Mouse (Mus musculus): ENCODE results near the gene Milr1. TPM values are rescaled to one million over a fixed set of nuclear protein-coding genes. Genes with fewer than 3 reads are reported as not detected.

The Milr1 gene
- polyA plus RNA-seq, 1 experiment from 2014 or later, result 0.79 TPM

GRCm38 (mm10) chr11:106785043-106785442 is 34.0 kb downstream of the Milr1 start:
- peaks cover 69% of the 10 kb centered on the region for H3K36me3 ChIP-seq (replicated peaks; ENCODE audit: control insufficient read depth, insufficient read depth)
- H3K4me1 ChIP-seq (replicated peaks; ENCODE audit: control insufficient read depth, insufficient read depth, low read length), result peaks cover 23% of the 10 kb centered on the region
- H3K27me3 ChIP-seq (ENCODE audit: control insufficient read depth, insufficient read depth, low read length), result no peaks in the 10 kb centered on the region
- H3K9me3 ChIP-seq (ENCODE audit: control insufficient read depth, low read length), result no peaks in the 10 kb centered on the region
- H3K27ac ChIP-seq, result no peak overlapping the region
- H3K9ac ChIP-seq, result no peak overlapping the region
- no peak for DNase-seq (ENCODE audit: low spot score)
- H3K4me2 ChIP-seq (replicated peaks), result peak overlapping the region; percentile 66
- ATAC-seq (ENCODE audit: low FRiP score), result no peak
- H3K4me3 ChIP-seq (replicated peaks; ENCODE audit: low read length), result no peak overlapping the region; the same call in 1 of the 2 replicates
- 67% methylated on average over 1 of the region's 1 CpGs for WGBS

GRCm38 (mm10) chr11:106787131-106788025 is 36.4 kb downstream of the Milr1 start:
- WGBS, result under 1% methylated on average over 63 of the region's 65 CpGs
- ATAC-seq (ENCODE audit: low FRiP score), result peak; percentile 44; the same call in 1 of the 2 replicates
- peaks cover 29% of the 10 kb centered on the region for H3K4me1 ChIP-seq (replicated peaks; ENCODE audit: control insufficient read depth, insufficient read depth, low read length)

GRCm38 (mm10) chr11:106788026-106788774 is 37.2 kb downstream of the Milr1 start:
- peaks cover 53% of the 10 kb centered on the region for H3K36me3 ChIP-seq (replicated peaks; ENCODE audit: control insufficient read depth, insufficient read depth)
- H3K9ac ChIP-seq, result peak overlapping the region; percentile 99
- under 1% methylated on average over 76 of the region's 79 CpGs for WGBS
- H3K9me3 ChIP-seq (ENCODE audit: control insufficient read depth, low read length), result no peaks in the 10 kb centered on the region
- H3K4me2 ChIP-seq (replicated peaks), result peak overlapping the region; percentile 86; the same call in 1 of the 2 replicates
- ATAC-seq (ENCODE audit: low FRiP score) (peak; percentile 79), DNase-seq (ENCODE audit: low spot score) (peak; percentile 99)
- peak overlapping the region; percentile 72 for H3K4me3 ChIP-seq (replicated peaks; ENCODE audit: low read length)
- no peaks in the 10 kb centered on the region for H3K27me3 ChIP-seq (ENCODE audit: control insufficient read depth, insufficient read depth, low read length)
- peaks cover 29% of the 10 kb centered on the region for H3K4me1 ChIP-seq (replicated peaks; ENCODE audit: control insufficient read depth, insufficient read depth, low read length)
- peak overlapping the region; percentile 99 for H3K27ac ChIP-seq

More at GRCm38 (mm10) chr11:106787131-106788025, 36.4 kb downstream of the Milr1 start:
- Histone ChIP-seq H3K9me3 (ENCODE audit: control insufficient read depth, low read length) (no peaks in the 10 kb centered on the region), H3K27me3 (ENCODE audit: control insufficient read depth, insufficient read depth, low read length) (no peaks in the 10 kb centered on the region), H3K4me2 (replicated peaks) (peak overlapping the region; percentile 66), H3K9ac (peak overlapping the region; percentile 99), H3K4me3 (replicated peaks; ENCODE audit: low read length) (peak overlapping the region; percentile 72), H3K36me3 (replicated peaks; ENCODE audit: control insufficient read depth, insufficient read depth) (peaks cover 53% of the 10 kb centered on the region), H3K27ac (peak overlapping the region; percentile 99)
- DNase-seq (ENCODE audit: low spot score), result peak; percentile 84

GRCm38 (mm10) chr11:106788775-106789459 is 37.9 kb downstream of the Milr1 start, which contains the start of the genes Ddx5 and Cep95:
Gene Ddx5 (minus strand): TSS chr11:106789185.
Gene Cep95 (plus strand): TSS chr11:106789252.
- Histone ChIP-seq H3K27me3 (ENCODE audit: control insufficient read depth, insufficient read depth, low read length) (no peaks in the 10 kb centered on the region), H3K4me2 (replicated peaks) (peak within 1 kb of the TSS; percentile 86), H3K4me3 (replicated peaks; ENCODE audit: low read length) (peak within 1 kb of the TSS; percentile 72), H3K9ac (peak within 1 kb of the TSS; percentile 99), H3K27ac (peak within 1 kb of the TSS; percentile 99), H3K36me3 (replicated peaks; ENCODE audit: control insufficient read depth, insufficient read depth) (peaks cover 52% of the 10 kb centered on the region), H3K4me1 (replicated peaks; ENCODE audit: control insufficient read depth, insufficient read depth, low read length) (peaks cover 29% of the 10 kb centered on the region), H3K9me3 (ENCODE audit: control insufficient read depth, low read length) (no peaks in the 10 kb centered on the region)
- DNase-seq (ENCODE audit: low spot score) (peak; percentile 93), ATAC-seq (ENCODE audit: low FRiP score) (peak; percentile 93)
- WGBS, result under 1% methylated on average over 52 of the region's 58 CpGs

GRCm38 (mm10) chr11:106789649-106790048 is 38.6 kb downstream of the Milr1 start:
- peaks cover 52% of the 10 kb centered on the region for H3K36me3 ChIP-seq (replicated peaks; ENCODE audit: control insufficient read depth, insufficient read depth)
- H3K27me3 ChIP-seq (ENCODE audit: control insufficient read depth, insufficient read depth, low read length), result no peaks in the 10 kb centered on the region
- H3K9ac ChIP-seq, result peak overlapping the region; percentile 99
- DNase-seq (ENCODE audit: low spot score) (peak; percentile 53), ATAC-seq (ENCODE audit: low FRiP score) (no peak)
- H3K4me2 ChIP-seq (replicated peaks), result peak overlapping the region; percentile 86
- WGBS, result 0% methylated on average over 6 of the region's 6 CpGs
- H3K9me3 ChIP-seq (ENCODE audit: control insufficient read depth, low read length), result no peaks in the 10 kb centered on the region
- H3K4me1 ChIP-seq (replicated peaks; ENCODE audit: control insufficient read depth, insufficient read depth, low read length), result peaks cover 27% of the 10 kb centered on the region
- H3K4me3 ChIP-seq (replicated peaks; ENCODE audit: low read length), result peak overlapping the region; percentile 72
- peak overlapping the region; percentile 99 for H3K27ac ChIP-seq

GRCm38 (mm10) chr11:106793846-106794245 is 42.8 kb downstream of the Milr1 start:
- Histone ChIP-seq H3K27ac (no peak overlapping the region), H3K4me3 (replicated peaks; ENCODE audit: low read length) (no peak overlapping the region), H3K9me3 (ENCODE audit: control insufficient read depth, low read length) (no peaks in the 10 kb centered on the region), H3K27me3 (ENCODE audit: control insufficient read depth, insufficient read depth, low read length) (no peaks in the 10 kb centered on the region), H3K9ac (no peak overlapping the region), H3K4me2 (replicated peaks) (no peak overlapping the region), H3K4me1 (replicated peaks; ENCODE audit: control insufficient read depth, insufficient read depth, low read length) (peaks cover 8% of the 10 kb centered on the region; the same call in 1 of the 2 replicates), H3K36me3 (replicated peaks; ENCODE audit: control insufficient read depth, insufficient read depth) (peaks cover 69% of the 10 kb centered on the region)
- ATAC-seq (ENCODE audit: low FRiP score) (no peak), DNase-seq (ENCODE audit: low spot score) (peak; percentile 15)
- WGBS, result 72% methylated on average over 4 of the region's 4 CpGs

- Histone ChIP-seq H3K36me3 (replicated peaks; ENCODE audit: control insufficient read depth, insufficient read depth) (peaks cover 87% of the 10 kb centered on the region), H3K9ac (no peak overlapping the region), H3K9me3 (ENCODE audit: control insufficient read depth, low read length) (no peaks in the 10 kb centered on the region), H3K4me3 (replicated peaks; ENCODE audit: low read length) (no peak overlapping the region), H3K4me2 (replicated peaks) (no peak overlapping the region), H3K27ac (no peak overlapping the region), H3K27me3 (ENCODE audit: control insufficient read depth, insufficient read depth, low read length) (no peaks in the 10 kb centered on the region), H3K4me1 (replicated peaks; ENCODE audit: control insufficient read depth, insufficient read depth, low read length) (0 out of 2 replicates have a peak, but pooled peaks cover 1% of the 10 kb centered on the region)
- ATAC-seq (ENCODE audit: low FRiP score) (no peak), DNase-seq (ENCODE audit: low spot score) (peak; percentile 19)
- WGBS, result 73% methylated on average over 9 of the region's 9 CpGs
Measured at GRCm38 (mm10) chr11:106795679-106796078, 44.7 kb downstream of the Milr1 start.

GRCm38 (mm10) chr11:106802069-106802627 is 51.1 kb downstream of the Milr1 start:
- 73% methylated on average over 10 of the region's 10 CpGs for WGBS
- peaks cover 80% of the 10 kb centered on the region for H3K36me3 ChIP-seq (replicated peaks; ENCODE audit: control insufficient read depth, insufficient read depth)
- DNase-seq (ENCODE audit: low spot score) (no peak), ATAC-seq (ENCODE audit: low FRiP score) (no peak)
- H3K9me3 ChIP-seq (ENCODE audit: control insufficient read depth, low read length), result no peaks in the 10 kb centered on the region
- no peak overlapping the region for H3K27ac ChIP-seq
- no peak overlapping the region for H3K9ac ChIP-seq
- H3K27me3 ChIP-seq (ENCODE audit: control insufficient read depth, insufficient read depth, low read length), result no peaks in the 10 kb centered on the region
- H3K4me1 ChIP-seq (replicated peaks; ENCODE audit: control insufficient read depth, insufficient read depth, low read length), result no peaks in the 10 kb centered on the region
- H3K4me2 ChIP-seq (replicated peaks), result no peak overlapping the region
- H3K4me3 ChIP-seq (replicated peaks; ENCODE audit: low read length), result no peak overlapping the region
